Mouse (Mus musculus) liver, adult 2 months (tissue): ENCODE measurements at regions not wholly inside any gene's neighbourhood (a gene's known extent, or its start where the extent isn't known, plus 50 kb on each side); places are given as distances from the start of the nearest gene placed in this dataset.

Experiments used
- CTCF ChIP-seq: fragments of 200-500 bp; IDR thresholded peaks from 2 replicates; pipeline ENCODE4 v1.5.1; 2011; ENCODE audit warnings: low read depth, low read length, control low read depth
- POLR2A ChIP-seq: fragments of 200-500 bp; IDR thresholded peaks from 2 replicates; pipeline ENCODE4 v1.6.1; 2011; ENCODE audit warnings: low read length, control low read depth; ENCODE audit not compliant: insufficient read depth; ENCODE audit errors: extremely low read depth

DNA sequence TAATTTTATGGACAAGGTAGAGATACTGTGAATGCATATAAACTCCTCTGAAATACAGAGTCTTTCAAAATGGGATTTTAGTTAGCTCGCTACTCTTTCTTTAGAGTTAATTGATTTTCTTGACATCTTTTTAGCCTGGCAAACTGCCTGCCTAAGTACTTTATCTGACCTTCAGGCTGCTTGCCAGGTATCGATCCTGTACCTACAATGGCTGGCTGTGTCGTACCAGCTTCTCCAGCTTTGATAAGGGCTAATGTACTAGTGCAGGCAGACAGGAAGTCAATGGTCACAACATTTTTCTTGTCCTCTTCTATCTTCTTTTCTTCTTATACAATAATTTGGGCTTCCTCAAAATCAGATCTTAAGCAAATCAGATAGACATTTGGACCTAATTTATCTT is 409.4 kb upstream of the Acvr2a start:
- TF ChIP-seq CTCF (no peak), POLR2A (no peak)
